Comparison of ENCODE assay signal across 8 mouse cellular contexts in genomic region chr7:45413864-45414739, GRCm38 (mm10). TPM values are rescaled to one million over a fixed set of nuclear protein-coding genes. Genes with fewer than 3 reads are reported as not detected.
DNase-seq lines count a peak whose midpoint lies in the region; ATAC-seq and TF ChIP-seq lines count a peak whose summit lies in the region.

No protein-coding gene starts in this region.

- peaks cover 12% of the 10 kb centered on the region for H3K4me1 ChIP-seq in heart, embryonic 16.5 days (ENCODE audit: control insufficient read depth, insufficient read depth, low read length)
- H3K4me1 ChIP-seq in limb, embryonic 15.5 days, result peaks cover 43% of the 10 kb centered on the region
- peaks cover 3% of the 10 kb centered on the region; the same call in 1 of the 2 replicates for H3K4me1 ChIP-seq in midbrain, postnatal 0 days (ENCODE audit: insufficient read depth, low read length)

- no peak; the same call in 1 of the 2 replicates for ATAC-seq in heart, embryonic 16.5 days (replicated peaks; ENCODE audit: extremely low read depth, insufficient read depth, low FRiP score)
- ATAC-seq in limb, embryonic 15.5 days (ENCODE audit: insufficient number of reproducible peaks, low FRiP score, low TSS enrichment, low read depth), result peak; percentile 37; the same call in 1 of the 2 replicates
- peak; percentile 28; the same call in 1 of the 2 replicates for ATAC-seq in midbrain, postnatal 0 days (ENCODE audit: low FRiP score)

- DNase-seq in urinary bladder, adult 18-20 months (ENCODE audit: low spot score in 2 of 2), result peak; percentile 52 to 58
- no peak for DNase-seq in urinary bladder, postnatal 10 days (ENCODE audit: low spot score)
- no peak for DNase-seq in midbrain, postnatal 0 days (ENCODE audit: low spot score)
- no peak for DNase-seq in left cerebral cortex, postnatal 4 days
- DNase-seq in cerebellum, adult 11-12 months, result no peak
- no peak for DNase-seq in right cerebral cortex, adult 2 months (ENCODE audit: low spot score in 2 of 2)

- H3K4me2 ChIP-seq in heart, embryonic 16.5 days (ENCODE audit: low read depth, low read length), result peak overlapping the region; percentile 83
- peak overlapping the region; percentile 95 for H3K4me2 ChIP-seq in limb, embryonic 15.5 days
- peak overlapping the region; percentile 79 for H3K4me2 ChIP-seq in midbrain, postnatal 0 days (ENCODE audit: low read depth, low read length, poor library complexity, severe bottlenecking)

- intact Hi-C loops in left cerebral cortex, postnatal 4 days (cut with DNase I), result no loop called here

- H3K27me3 ChIP-seq in heart, embryonic 16.5 days (ENCODE audit: control insufficient read depth, insufficient read depth, low read length), result peaks cover 90% of the 10 kb centered on the region
- H3K27me3 ChIP-seq in limb, embryonic 15.5 days, result peaks cover 95% of the 10 kb centered on the region
- H3K27me3 ChIP-seq in midbrain, postnatal 0 days (ENCODE audit: insufficient read depth, low read length), result peaks cover 92% of the 10 kb centered on the region

- H3K36me3 ChIP-seq in heart, embryonic 16.5 days (ENCODE audit: control insufficient read depth, insufficient read depth), result no peaks in the 10 kb centered on the region
- no peaks in the 10 kb centered on the region for H3K36me3 ChIP-seq in limb, embryonic 15.5 days
- H3K36me3 ChIP-seq in midbrain, postnatal 0 days (ENCODE audit: insufficient read depth, low read length), result no peaks in the 10 kb centered on the region

- H3K9ac ChIP-seq in heart, embryonic 16.5 days (ENCODE audit: low read length), result peak overlapping the region; percentile 70
- H3K9ac ChIP-seq in limb, embryonic 15.5 days, result peak overlapping the region; percentile 52
- H3K9ac ChIP-seq in midbrain, postnatal 0 days (replicated peaks; ENCODE audit: low read length, poor library complexity, severe bottlenecking), result peak overlapping the region; percentile 54

- no peak overlapping the region for H3K27ac ChIP-seq in heart, embryonic 16.5 days (ENCODE audit: low read length)
- H3K27ac ChIP-seq in limb, embryonic 15.5 days, result peak overlapping the region; percentile 72
- H3K27ac ChIP-seq in midbrain, postnatal 0 days (ENCODE audit: low read depth, low read length), result no peak overlapping the region

- H3K9me3 ChIP-seq in heart, embryonic 16.5 days (replicated peaks; ENCODE audit: control insufficient read depth, low read length), result no peaks in the 10 kb centered on the region
- no peaks in the 10 kb centered on the region for H3K9me3 ChIP-seq in limb, embryonic 15.5 days
- H3K9me3 ChIP-seq in midbrain, postnatal 0 days (ENCODE audit: low read length), result no peaks in the 10 kb centered on the region

- no peak for TF ChIP-seq CTCF in midbrain, postnatal 0 days (IDR thresholded peaks at IDR 0.05)

- peak overlapping the region; percentile 59 for H3K4me3 ChIP-seq in heart, embryonic 16.5 days (ENCODE audit: low read length)
- peak overlapping the region; percentile 61 for H3K4me3 ChIP-seq in limb, embryonic 15.5 days
- peak overlapping the region; percentile 43 for H3K4me3 ChIP-seq in midbrain, postnatal 0 days (ENCODE audit: low read depth, low read length)

- WGBS in heart, embryonic 16.5 days, result under 1% methylated on average over 27 of the region's 27 CpGs
- WGBS in limb, embryonic 15.5 days, result 2% methylated on average over 24 of the region's 27 CpGs
- 2% methylated on average over 22 of the region's 27 CpGs for WGBS in midbrain, postnatal 0 days

RNA-seq across cellular contexts. Expression of gene Ntf5, which starts 0.6 kb away (rescaled TPM):
- 0.91 and 1.1 TPM in 2 replicates for polyA plus RNA-seq in heart, embryonic 16.5 days (2015; fragmentation: Nextera tagmentation; extraction: Ambion mirVana)
- 1.9 and 3.0 TPM in 2 replicates for polyA plus RNA-seq in limb, embryonic 15.5 days (2015; fragmentation: Nextera tagmentation; extraction: Ambion mirVana)
- total RNA-seq in midbrain, postnatal 0 days (2014; rRNA removed), result 0.24 TPM in 1 of 2 replicates, not detected in the other
- not detected in 2 replicates for polyA plus RNA-seq in midbrain, postnatal 0 days (2015; fragmentation: Nextera tagmentation; extraction: Ambion mirVana)
- total RNA-seq in left cerebral cortex, postnatal 4 days (2021), result under 1 TPM in 1 of 2 experiments, not detected in 1; 0.30 TPM

RNA-seq across cellular contexts. Expression of gene Lhb, which starts 6.5 kb away (rescaled TPM):
- 0.46 and 0.51 TPM in 2 replicates for polyA plus RNA-seq in heart, embryonic 16.5 days (2015; fragmentation: Nextera tagmentation; extraction: Ambion mirVana)
- not detected in 2 replicates for polyA plus RNA-seq in limb, embryonic 15.5 days (2015; fragmentation: Nextera tagmentation; extraction: Ambion mirVana)
- 1.8 TPM in 1 of 2 replicates, not detected in the other for total RNA-seq in midbrain, postnatal 0 days (2014; rRNA removed)
- polyA plus RNA-seq in midbrain, postnatal 0 days (2015; fragmentation: Nextera tagmentation; extraction: Ambion mirVana), result 0.32 and 0.70 TPM in 2 replicates
- not detected for total RNA-seq in left cerebral cortex, postnatal 4 days (2021)

RNA-seq across cellular contexts. Expression of gene Kcna7, which starts 8.6 kb away (rescaled TPM):
- polyA plus RNA-seq in heart, embryonic 16.5 days (2015; fragmentation: Nextera tagmentation; extraction: Ambion mirVana), result 0.25 and 0.27 TPM in 2 replicates
- polyA plus RNA-seq in limb, embryonic 15.5 days (2015; fragmentation: Nextera tagmentation; extraction: Ambion mirVana), result 0.10 and 0.12 TPM in 2 replicates
- total RNA-seq in midbrain, postnatal 0 days (2014; rRNA removed), result not detected in 2 replicates
- 0.06 TPM in 1 of 2 replicates, not detected in the other for polyA plus RNA-seq in midbrain, postnatal 0 days (2015; fragmentation: Nextera tagmentation; extraction: Ambion mirVana)
- total RNA-seq in left cerebral cortex, postnatal 4 days (2021), result under 1 TPM in 1 of 2 experiments, not detected in 1; 0.16 TPM

RNA-seq across cellular contexts. Expression of gene Snrnp70, which starts 18.6 kb away (rescaled TPM):
- 145 and 161 TPM in 2 replicates for polyA plus RNA-seq in heart, embryonic 16.5 days (2015; fragmentation: Nextera tagmentation; extraction: Ambion mirVana)
- 199 and 204 TPM in 2 replicates for polyA plus RNA-seq in limb, embryonic 15.5 days (2015; fragmentation: Nextera tagmentation; extraction: Ambion mirVana)
- 249 and 258 TPM in 2 replicates for total RNA-seq in midbrain, postnatal 0 days (2014; rRNA removed)
- 108 and 131 TPM in 2 replicates for polyA plus RNA-seq in midbrain, postnatal 0 days (2015; fragmentation: Nextera tagmentation; extraction: Ambion mirVana)
- total RNA-seq in left cerebral cortex, postnatal 4 days (2021), result 100 to 1,000 TPM; 453 to 460 TPM

RNA-seq across cellular contexts. Expression of gene Gys1, which starts 20.5 kb away (rescaled TPM):
- 136 and 141 TPM in 2 replicates for polyA plus RNA-seq in heart, embryonic 16.5 days (2015; fragmentation: Nextera tagmentation; extraction: Ambion mirVana)
- polyA plus RNA-seq in limb, embryonic 15.5 days (2015; fragmentation: Nextera tagmentation; extraction: Ambion mirVana), result 39.0 and 43.5 TPM in 2 replicates
- total RNA-seq in midbrain, postnatal 0 days (2014; rRNA removed), result 11.5 and 19.7 TPM in 2 replicates
- polyA plus RNA-seq in midbrain, postnatal 0 days (2015; fragmentation: Nextera tagmentation; extraction: Ambion mirVana), result 12.0 and 12.2 TPM in 2 replicates
- 10 to 100 TPM; 17.8 to 18.7 TPM for total RNA-seq in left cerebral cortex, postnatal 4 days (2021)

Comparison
In these comparisons a context has a peak if more than half of its experiments do, and no peak if none do; other contexts are left out.
1. DNase-seq: peak in urinary bladder, adult 18-20 months (2 of 2); none in urinary bladder, postnatal 10 days (single experiment), midbrain, postnatal 0 days (single experiment), left cerebral cortex, postnatal 4 days (single experiment), cerebellum, adult 11-12 months (single experiment) and right cerebral cortex, adult 2 months (0 of 2).
2. Peak in every context shown above with its lines, with median percentiles within 50 percentile points of each other: H3K4me2 ChIP-seq, H3K4me3 ChIP-seq and H3K9ac ChIP-seq.